Mouse (Mus musculus) right cerebral cortex, postnatal 25 days (tissue): ENCODE results near the gene Mfsd4b2.

Experiments used
- DNase-seq: peaks from one replicate; pipeline ENCODE4 v3.0.0; 2022

The Mfsd4b2 gene

GRCm38 (mm10) chr10:39888621-39889020 is 38.1 kb downstream of the Mfsd4b2 start:
- no peak for DNase-seq
